Mouse (Mus musculus): Measurements from ENCODE around the gene Krt81.

The Krt81 gene

DNA sequence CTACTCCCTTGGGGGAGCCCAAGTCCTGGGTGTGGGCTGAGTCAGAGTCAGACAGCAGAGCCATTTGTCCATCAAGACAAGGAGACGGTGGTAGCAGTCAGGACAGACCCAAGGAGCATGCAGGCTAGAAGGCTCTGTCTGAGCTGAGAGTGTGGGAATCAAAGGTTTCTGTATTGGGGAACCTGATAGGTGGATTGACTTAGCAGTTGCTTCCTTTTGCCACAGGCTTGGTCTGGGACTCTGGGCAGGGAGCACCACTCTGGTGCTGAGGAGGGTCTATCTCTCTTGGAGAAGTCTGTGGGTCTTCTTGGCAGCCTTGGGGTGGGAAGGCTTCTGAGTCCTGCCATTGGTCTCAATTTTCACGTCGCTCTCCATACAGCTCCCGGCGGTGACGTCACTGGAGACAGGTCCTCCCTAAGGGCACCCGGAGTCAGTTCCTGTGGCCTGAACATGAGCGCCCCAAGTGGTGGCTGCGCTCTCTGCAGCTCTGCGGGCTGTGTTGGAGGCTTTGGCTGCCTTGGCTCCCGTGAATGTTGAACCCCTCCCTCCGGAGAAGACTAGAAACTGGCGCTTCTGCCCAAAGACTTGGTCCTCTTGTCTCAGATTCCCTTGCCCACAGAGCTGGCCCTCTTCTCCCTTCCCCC, 10.3 kb downstream of the Krt81 start:
- peak; percentile 43 for DNase-seq (ENCODE audit: low read depth, low spot score)

DNA sequence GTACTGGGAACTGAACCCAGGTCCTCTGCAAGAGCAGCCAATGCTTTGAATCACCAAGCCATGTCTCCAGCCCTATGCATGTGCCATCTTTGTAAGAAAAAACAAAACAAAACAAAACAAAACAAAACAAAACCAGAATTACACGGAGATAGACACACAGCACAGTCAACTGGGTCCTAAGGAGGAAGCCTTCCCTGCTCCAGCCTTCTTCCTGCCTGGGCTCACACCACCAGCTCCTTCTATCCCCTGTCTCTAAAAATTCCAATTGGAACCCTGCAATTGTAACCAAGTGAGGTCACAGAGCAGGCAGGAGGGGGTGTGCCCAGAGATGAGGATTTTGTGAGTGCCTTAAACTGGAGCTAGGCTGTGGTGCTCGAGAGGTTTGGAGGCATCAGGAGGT, 16.1 kb downstream of the Krt81 start, which contains the start of gene Krt88:
TSS of gene Krt88 (plus strand) at position 301 of the 400 bp plus-strand sequence.
- no peak for DNase-seq (ENCODE audit: low read depth, low spot score)

DNA sequence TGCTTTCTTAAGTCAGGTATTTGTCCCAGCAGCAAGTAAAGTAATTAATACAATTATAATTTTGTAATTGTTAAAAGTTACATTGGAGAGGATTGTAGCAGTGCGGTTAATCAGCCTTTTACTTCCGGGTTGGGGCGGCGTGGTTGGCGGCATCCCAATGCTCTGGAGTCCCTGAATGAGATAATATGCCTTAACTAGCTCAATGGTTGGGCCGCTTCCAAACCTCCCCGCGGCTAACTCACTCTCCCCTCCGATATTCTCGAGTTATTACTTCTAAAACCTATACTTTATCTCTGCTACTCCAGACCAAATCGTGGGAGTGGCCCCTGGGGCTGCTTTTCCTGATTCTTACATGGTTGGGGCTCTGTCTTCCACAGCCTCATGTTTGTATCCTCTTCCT, 17.0 kb downstream of the Krt81 start:
- DNase-seq (ENCODE audit: low read depth, low spot score): no peak

DNA sequence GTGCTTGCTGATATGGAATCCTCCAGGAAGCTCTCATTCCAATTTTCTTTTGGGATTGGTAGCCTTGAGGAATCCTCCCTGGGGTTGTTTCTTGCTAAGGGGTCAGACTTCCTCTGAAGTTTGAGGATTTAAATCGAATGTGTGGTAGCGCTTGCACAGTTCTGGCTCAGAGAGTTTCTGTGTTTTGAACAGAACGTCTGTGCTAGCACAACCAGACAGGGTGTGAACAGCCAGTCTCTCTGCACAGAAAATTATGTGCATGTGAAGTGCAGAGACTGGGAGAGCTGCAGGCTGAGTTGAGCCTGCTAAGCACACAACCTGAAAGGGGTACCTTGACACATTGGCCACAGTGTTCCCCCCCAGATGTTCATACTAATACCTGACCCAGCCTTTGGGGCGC, 22.7 kb downstream of the Krt81 start:
- no peak for DNase-seq (ENCODE audit: low read depth, low spot score)

DNA sequence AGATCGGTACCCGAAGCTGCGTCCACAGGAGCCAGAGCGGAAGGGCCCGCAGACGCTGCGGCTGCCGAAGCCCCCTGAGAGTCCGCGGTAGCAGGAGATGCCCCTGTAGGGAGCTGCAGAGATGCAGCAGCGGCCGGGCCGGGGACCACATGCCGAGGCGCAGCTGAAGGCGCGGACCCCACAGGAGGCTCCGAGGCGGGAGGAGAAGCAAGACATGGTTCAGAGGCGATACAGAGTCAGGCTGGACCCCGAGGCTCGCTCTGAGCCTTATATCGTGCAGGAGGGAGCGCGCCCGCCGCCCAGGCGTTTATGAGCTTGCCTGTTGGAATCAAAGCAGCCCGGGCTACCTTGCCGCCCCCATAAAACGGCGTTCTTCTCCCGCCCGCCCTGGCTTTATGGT, 25.0 kb downstream of the Krt81 start, which contains the start of gene Krt87:
TSS of gene Krt87 (minus strand) at position 250 of the 400 bp plus-strand sequence.
- DNase-seq (ENCODE audit: low read depth, low spot score): no peak

DNA sequence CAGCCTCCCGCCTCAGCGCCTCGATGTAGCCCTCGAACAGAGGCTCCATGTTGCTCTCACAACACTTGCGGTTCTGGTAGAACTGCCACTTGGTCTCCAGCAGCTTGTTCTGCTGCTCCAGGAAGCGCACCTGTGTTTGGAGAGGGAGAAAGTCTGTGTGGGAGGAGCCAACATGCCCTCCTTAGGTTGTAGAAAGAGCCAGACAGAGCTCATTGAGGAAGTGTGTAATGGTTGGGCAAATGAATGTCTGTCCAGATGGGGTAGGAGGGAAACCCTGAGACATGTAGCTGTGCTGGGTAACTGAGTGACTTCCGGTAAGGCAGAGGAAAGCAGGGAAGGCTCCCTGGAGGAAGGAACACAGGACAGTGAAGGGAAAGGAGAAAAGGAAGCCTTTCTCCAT, 26.9 kb downstream of the Krt81 start:
- DNase-seq (ENCODE audit: low read depth, low spot score): no peak

DNA sequence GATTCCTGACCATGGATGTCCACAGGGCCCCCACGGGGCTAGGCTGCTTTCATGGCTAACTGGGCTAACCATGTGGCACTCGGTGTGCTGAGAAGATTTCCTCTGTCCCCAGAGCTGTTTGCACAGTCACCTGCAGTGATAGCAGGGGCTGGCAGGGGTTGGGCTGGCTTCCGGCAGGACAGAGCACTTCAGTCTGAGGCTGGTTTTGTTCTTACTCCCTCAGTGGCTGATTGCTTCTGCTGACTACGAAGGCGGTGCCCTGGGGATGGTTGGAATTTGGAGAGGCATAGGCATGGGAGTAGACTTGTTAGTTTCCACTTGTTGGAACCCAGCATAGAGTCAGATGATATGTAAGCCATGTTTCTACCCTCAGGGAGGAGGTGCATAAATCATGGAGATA, 38.6 kb downstream of the Krt81 start:
- DNase-seq (ENCODE audit: low read depth, low spot score): peak; percentile 11

DNA sequence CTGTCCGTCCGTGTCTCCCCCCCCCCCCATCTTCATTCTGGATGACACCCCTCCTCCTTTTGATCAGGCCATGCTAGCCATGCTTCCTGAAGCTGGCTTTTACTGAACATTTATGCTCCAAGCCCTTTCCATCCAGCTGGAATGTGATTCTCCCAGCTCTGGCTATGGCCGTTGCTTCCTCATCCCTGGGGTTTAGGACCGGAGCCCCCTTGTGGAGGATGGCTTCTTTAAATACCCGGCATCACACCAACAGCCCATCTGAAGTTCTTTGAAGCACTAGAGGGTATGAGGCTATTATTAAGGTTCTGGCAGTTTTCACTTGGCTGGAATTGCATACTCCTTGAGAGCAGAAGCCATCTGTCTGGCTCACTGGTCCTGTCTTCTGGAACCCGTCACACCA, 42.6 kb downstream of the Krt81 start:
- DNase-seq (ENCODE audit: low read depth, low spot score): peak; percentile 37

DNA sequence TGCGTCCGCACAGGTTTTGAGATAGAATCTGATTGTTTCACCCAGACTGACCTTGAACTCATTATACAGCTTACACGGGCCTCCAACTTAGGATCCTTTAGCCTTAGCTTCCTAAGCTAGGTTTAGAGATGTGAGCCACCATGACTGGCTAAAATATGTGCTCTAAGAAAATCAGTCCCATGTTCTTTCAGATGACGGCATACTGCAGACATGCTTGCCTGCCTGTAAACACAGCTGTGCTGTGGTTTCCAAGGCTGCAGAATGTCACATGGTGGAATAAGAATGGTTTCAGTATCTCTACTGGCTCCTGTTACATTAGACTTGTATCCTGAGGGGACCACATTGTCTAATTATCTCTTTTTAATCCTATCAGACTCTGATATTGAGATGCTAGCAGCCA, 44.6 kb downstream of the Krt81 start:
- no peak for DNase-seq (ENCODE audit: low read depth, low spot score)

DNA sequence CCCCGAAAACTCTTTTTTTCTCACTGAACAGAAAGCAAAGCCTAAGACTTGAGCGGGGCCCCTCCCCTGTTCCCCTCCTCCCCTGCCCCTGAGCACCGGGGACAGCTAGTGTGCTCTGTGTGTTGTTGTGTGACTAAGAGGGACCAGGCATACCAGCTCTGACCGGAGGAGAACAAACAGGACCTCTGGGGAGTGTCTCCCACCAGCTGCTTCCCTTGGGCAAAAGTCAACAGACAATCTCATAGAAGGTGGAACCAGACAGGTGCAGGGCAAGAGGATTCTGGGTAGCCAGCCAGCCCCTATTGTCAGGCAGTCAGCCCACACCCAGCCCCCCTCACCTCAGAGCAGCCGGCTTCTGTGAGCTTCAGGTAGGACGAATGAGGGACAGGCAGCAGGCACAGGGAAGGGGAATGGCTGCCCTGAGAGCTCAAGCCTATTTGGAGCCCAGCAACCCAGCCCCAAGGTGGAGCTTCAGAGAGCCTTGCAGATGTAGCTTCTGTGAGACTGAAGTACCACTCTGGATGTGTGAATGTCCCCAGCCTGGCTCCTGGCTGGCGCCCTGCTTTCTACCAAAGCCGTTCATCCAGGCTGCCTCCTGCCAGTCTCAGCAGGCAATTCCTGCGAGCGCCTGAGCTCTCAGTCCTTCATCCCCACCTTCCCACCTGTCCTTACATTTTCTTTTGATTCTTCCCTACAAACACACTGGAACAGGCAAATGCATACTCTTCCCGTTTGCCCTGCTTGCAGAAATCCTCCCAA, 48.6 kb downstream of the Krt81 start:
- DNase-seq (ENCODE audit: low read depth, low spot score): no peak

DNA sequence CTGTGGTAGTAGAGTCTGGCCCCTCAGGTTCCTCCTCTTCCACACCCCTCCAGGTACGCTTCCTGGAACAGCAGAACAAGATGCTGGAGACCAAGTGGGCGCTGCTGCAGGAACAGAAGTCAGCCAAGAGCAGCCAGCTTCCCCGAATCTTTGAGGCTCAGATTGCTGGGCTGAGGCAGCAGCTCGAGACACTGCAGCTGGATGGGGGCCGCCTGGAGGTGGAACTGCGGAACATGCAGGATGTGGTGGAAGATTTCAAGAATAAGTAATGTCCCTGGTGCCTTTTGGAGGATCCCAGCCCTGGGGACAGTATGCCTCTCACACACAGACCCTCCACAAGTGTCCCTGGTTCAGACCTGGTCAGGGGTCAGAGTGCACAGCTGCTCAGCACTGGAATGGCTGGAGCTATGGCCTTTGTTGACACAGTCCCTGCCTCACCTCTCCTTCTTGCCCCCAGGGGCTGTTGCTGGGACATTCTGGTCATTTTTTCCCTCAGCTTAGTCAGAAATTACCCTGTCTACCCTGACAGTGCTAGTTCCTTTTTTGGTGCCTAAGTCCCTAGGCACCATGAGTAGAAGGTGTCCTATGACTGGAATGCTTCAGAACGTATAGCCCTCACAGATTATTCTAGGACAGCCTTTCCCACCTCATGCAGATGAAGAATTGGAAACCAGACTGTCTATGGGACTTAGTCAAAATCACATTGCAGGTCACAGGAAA, 49.5 kb downstream of the Krt81 start:
- peak; percentile 65 for DNase-seq (ENCODE audit: low read depth, low spot score)

DNA sequence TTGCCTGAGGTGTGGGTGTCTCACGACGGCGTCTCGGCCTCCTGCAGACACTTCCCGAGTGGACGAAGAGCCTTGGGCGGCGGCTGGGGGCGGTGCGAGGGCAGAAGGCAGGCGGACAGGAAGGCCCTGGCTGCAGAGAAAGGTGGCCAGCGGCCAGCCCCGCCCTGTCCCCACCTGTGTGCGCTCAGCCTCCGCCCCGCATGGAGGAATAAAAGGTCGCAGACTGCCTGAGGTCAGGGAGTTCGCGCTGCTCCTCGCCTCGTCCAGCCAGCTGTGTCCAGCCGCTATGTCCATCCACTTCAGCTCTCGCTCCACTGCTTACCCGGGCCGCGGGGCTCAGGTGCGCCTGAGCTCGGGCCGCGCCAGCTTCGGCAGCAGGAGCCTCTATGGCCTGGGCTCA, 51.4 kb downstream of the Krt81 start:
- DNase-seq (ENCODE audit: low read depth, low spot score): no peak

DNA sequence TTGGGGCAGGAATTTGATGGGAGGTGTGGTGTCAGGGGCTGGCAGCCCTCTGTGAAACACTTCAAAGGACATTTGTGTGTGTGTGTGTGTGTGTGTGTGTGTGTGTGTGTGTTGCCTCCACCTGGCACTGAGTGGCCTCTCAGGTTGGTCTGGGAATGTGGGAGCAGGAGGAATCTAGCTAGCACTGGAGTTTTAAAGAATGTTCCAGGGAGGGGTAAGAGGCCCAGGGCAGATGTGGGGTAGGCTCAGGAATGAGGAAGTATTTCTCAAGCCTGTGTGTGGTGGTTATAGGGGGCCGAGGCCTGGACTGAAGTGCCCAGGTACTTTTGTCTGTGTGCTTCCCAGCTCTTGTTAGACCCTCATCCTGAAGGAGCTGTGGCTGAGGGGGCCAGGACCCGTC, 52.8 kb downstream of the Krt81 start, which contains the start of gene Krt7:
TSS of gene Krt7 (plus strand) at position 269 of the 400 bp plus-strand sequence.
- DNase-seq (ENCODE audit: low read depth, low spot score): peak; percentile 42
